Mouse (Mus musculus): ENCODE results near the gene Dnase1. TPM values are rescaled to one million over a fixed set of nuclear protein-coding genes. Genes with fewer than 3 reads are reported as not detected.

Gene Dnase1
- polyA plus RNA-seq, 2 experiments: 0.86 TPM; not detected in 1

GRCm38 (mm10) chr16:4053811-4054210 is 17.1 kb downstream of the Dnase1 start:
- H3K36me3 ChIP-seq (replicated peaks; ENCODE audit: control insufficient read depth, insufficient read depth, low read depth): peaks cover 23% of the 10 kb centered on the region
- 60% methylated on average over 3 of the region's 3 CpGs for WGBS (ENCODE audit: insufficient replicate concordance)

GRCm38 (mm10) chr16:4064945-4065344 is 28.2 kb downstream of the Dnase1 start:
- ATAC-seq (ENCODE audit: insufficient read depth): no peak
- Histone ChIP-seq H3K27me3 (ENCODE audit: control insufficient read depth, insufficient read depth, low read length) (no peaks in the 10 kb centered on the region), H3K9ac (replicated peaks) (no peak overlapping the region), H3K9me3 (ENCODE audit: control insufficient read depth, low read length) (no peaks in the 10 kb centered on the region), H3K4me3 (ENCODE audit: insufficient read depth in 1 of 2, low read depth in 2 of 2, low read length in 2 of 2) (no peak overlapping the region), H3K27ac (no peak overlapping the region), H3K4me1 (replicated peaks; ENCODE audit: control insufficient read depth in 2 of 2, insufficient read depth in 2 of 2, low read length in 1 of 2) (no peaks in the 10 kb centered on the region), H3K36me3 (replicated peaks; ENCODE audit: control insufficient read depth, insufficient read depth, low read depth) (peaks cover 46% of the 10 kb centered on the region), H3K4me2 (ENCODE audit: low read depth) (no peak overlapping the region)
- DNase-seq (ENCODE audit: low read depth in 3 of 3, low spot score in 3 of 3): no peak
- TF ChIP-seq CTCF (IDR thresholded peaks at IDR 0.05; ENCODE audit: low read depth) (no peak), EP300 (IDR thresholded peaks at IDR 0.05; ENCODE audit: low read depth) (no peak)
- 58% methylated on average over 4 of the region's 4 CpGs for WGBS (ENCODE audit: insufficient replicate concordance)

More at GRCm38 (mm10) chr16:4053811-4054210, 17.1 kb downstream of the Dnase1 start:
- no peaks in the 10 kb centered on the region for H3K4me1 ChIP-seq (replicated peaks; ENCODE audit: control insufficient read depth in 2 of 2, insufficient read depth in 2 of 2, low read length in 1 of 2)
- H3K27ac ChIP-seq: no peak overlapping the region
- H3K4me2 ChIP-seq (ENCODE audit: low read depth): no peak overlapping the region
- H3K27me3 ChIP-seq (ENCODE audit: control insufficient read depth, insufficient read depth, low read length): no peaks in the 10 kb centered on the region
- no peak for DNase-seq (ENCODE audit: low read depth in 3 of 3, low spot score in 3 of 3)
- no peak overlapping the region for H3K4me3 ChIP-seq (ENCODE audit: insufficient read depth in 1 of 2, low read depth in 2 of 2, low read length in 2 of 2)
- TF ChIP-seq CTCF (IDR thresholded peaks at IDR 0.05; ENCODE audit: low read depth) (no peak; the same call in 1 of the 2 replicates), EP300 (IDR thresholded peaks at IDR 0.05; ENCODE audit: low read depth) (no peak)
- no peak overlapping the region for H3K9ac ChIP-seq (replicated peaks)
- H3K9me3 ChIP-seq (ENCODE audit: control insufficient read depth, low read length): no peaks in the 10 kb centered on the region
- ATAC-seq (ENCODE audit: insufficient read depth): no peak

GRCm38 (mm10) chr16:4068588-4068987 is 31.8 kb downstream of the Dnase1 start:
- H3K36me3 ChIP-seq (replicated peaks; ENCODE audit: control insufficient read depth, insufficient read depth, low read depth): peaks cover 35% of the 10 kb centered on the region
- no peaks in the 10 kb centered on the region for H3K27me3 ChIP-seq (ENCODE audit: control insufficient read depth, insufficient read depth, low read length)
- WGBS (ENCODE audit: insufficient replicate concordance): 57% methylated on average over 8 of the region's 8 CpGs
- H3K9me3 ChIP-seq (ENCODE audit: control insufficient read depth, low read length): no peaks in the 10 kb centered on the region
- no peak overlapping the region for H3K27ac ChIP-seq
- H3K4me2 ChIP-seq (ENCODE audit: low read depth): no peak overlapping the region
- H3K9ac ChIP-seq (replicated peaks): no peak overlapping the region
- DNase-seq (ENCODE audit: low read depth in 3 of 3, low spot score in 3 of 3) (no peak), ATAC-seq (ENCODE audit: insufficient read depth) (no peak)
- no peaks in the 10 kb centered on the region for H3K4me1 ChIP-seq (replicated peaks; ENCODE audit: control insufficient read depth in 2 of 2, insufficient read depth in 2 of 2, low read length in 1 of 2)
- TF ChIP-seq EP300 (IDR thresholded peaks at IDR 0.05; ENCODE audit: low read depth): no peak
- TF ChIP-seq CTCF (IDR thresholded peaks at IDR 0.05; ENCODE audit: low read depth): peak; percentile 87
- H3K4me3 ChIP-seq (ENCODE audit: insufficient read depth in 1 of 2, low read depth in 2 of 2, low read length in 2 of 2): no peak overlapping the region

- TF ChIP-seq CTCF (IDR thresholded peaks at IDR 0.05; ENCODE audit: low read depth): peak; percentile 9; the same call in 1 of the 2 replicates
- no peak for TF ChIP-seq EP300 (IDR thresholded peaks at IDR 0.05; ENCODE audit: low read depth)
Observed at GRCm38 (mm10) chr16:4074297-4074696, 37.6 kb downstream of the Dnase1 start.

GRCm38 (mm10) chr16:4074836-4075235 is 38.1 kb downstream of the Dnase1 start:
- TF ChIP-seq CTCF (IDR thresholded peaks at IDR 0.05; ENCODE audit: low read depth): no peak
- TF ChIP-seq EP300 (IDR thresholded peaks at IDR 0.05; ENCODE audit: low read depth): no peak
- 7% methylated on average over 3 of the region's 3 CpGs for WGBS (ENCODE audit: insufficient replicate concordance)
- no peak overlapping the region for H3K27ac ChIP-seq
- H3K4me2 ChIP-seq (ENCODE audit: low read depth): peak overlapping the region; percentile 81
- DNase-seq (ENCODE audit: low read depth in 3 of 3, low spot score in 3 of 3): peak in 2 of 3 experiments; percentile 16 to 24
- no peak overlapping the region; the same call in 1 of the 2 replicates for H3K9ac ChIP-seq (replicated peaks)
- H3K27me3 ChIP-seq (ENCODE audit: control insufficient read depth, insufficient read depth, low read length): no peaks in the 10 kb centered on the region
- ATAC-seq (ENCODE audit: insufficient read depth): no peak
- no peak overlapping the region for H3K4me3 ChIP-seq (ENCODE audit: insufficient read depth in 1 of 2, low read depth in 2 of 2, low read length in 2 of 2)
- no peaks in the 10 kb centered on the region for H3K9me3 ChIP-seq (ENCODE audit: control insufficient read depth, low read length)
- H3K36me3 ChIP-seq (replicated peaks; ENCODE audit: control insufficient read depth, insufficient read depth, low read depth): no peaks in the 10 kb centered on the region
- H3K4me1 ChIP-seq (replicated peaks; ENCODE audit: control insufficient read depth in 2 of 2, insufficient read depth in 2 of 2, low read length in 1 of 2): peaks cover 22 to 26% of the 10 kb centered on the region in 2 experiments

More at GRCm38 (mm10) chr16:4074297-4074696, 37.6 kb downstream of the Dnase1 start:
- peaks cover 22 to 26% of the 10 kb centered on the region in 2 experiments for H3K4me1 ChIP-seq (replicated peaks; ENCODE audit: control insufficient read depth in 2 of 2, insufficient read depth in 2 of 2, low read length in 1 of 2)
- H3K4me3 ChIP-seq (ENCODE audit: insufficient read depth in 1 of 2, low read depth in 2 of 2, low read length in 2 of 2): no peak overlapping the region
- no peak for DNase-seq (ENCODE audit: low read depth in 3 of 3, low spot score in 3 of 3)
- no peak overlapping the region for H3K4me2 ChIP-seq (ENCODE audit: low read depth)
- no peak overlapping the region for H3K9ac ChIP-seq (replicated peaks)
- ATAC-seq (ENCODE audit: insufficient read depth): no peak
- H3K27me3 ChIP-seq (ENCODE audit: control insufficient read depth, insufficient read depth, low read length): no peaks in the 10 kb centered on the region
- H3K9me3 ChIP-seq (ENCODE audit: control insufficient read depth, low read length): no peaks in the 10 kb centered on the region
- WGBS (ENCODE audit: insufficient replicate concordance): 51% methylated on average over 5 of the region's 6 CpGs
- no peak overlapping the region for H3K27ac ChIP-seq
- no peaks in the 10 kb centered on the region for H3K36me3 ChIP-seq (replicated peaks; ENCODE audit: control insufficient read depth, insufficient read depth, low read depth)

Measured in liver, embryonic 14.5 days (tissue).